Mouse (Mus musculus): ENCODE data around the gene Dmrtb1.

DNA sequence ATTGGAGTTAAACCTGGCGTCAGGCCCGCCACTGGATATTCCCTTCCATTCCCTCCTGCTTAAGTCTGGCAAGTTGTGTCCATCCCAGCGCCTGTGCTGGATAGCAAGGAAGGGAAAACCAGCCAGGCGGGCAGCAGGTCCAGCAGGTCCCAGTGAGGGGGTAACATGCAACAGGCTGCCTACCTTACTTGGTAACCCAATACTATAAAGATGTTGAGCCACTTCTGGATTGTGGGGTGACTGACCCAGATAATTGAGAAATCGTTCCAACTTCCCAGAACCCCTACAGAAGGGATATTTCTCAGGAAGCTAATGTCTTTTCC lies 9.7 kb downstream of the Dmrtb1 start:
- TF ChIP-seq CTCF (IDR thresholded peaks at IDR 0.05; ENCODE audit: low read depth, low read length) (no peak), POLR2A (IDR thresholded peaks at IDR 0.05; ENCODE audit: insufficient read depth, low read length) (no peak)

Measured in ES-Bruce4 (cell line).